21 mouse cellular contexts compared by ENCODE assay signal in the genomic region with DNA sequence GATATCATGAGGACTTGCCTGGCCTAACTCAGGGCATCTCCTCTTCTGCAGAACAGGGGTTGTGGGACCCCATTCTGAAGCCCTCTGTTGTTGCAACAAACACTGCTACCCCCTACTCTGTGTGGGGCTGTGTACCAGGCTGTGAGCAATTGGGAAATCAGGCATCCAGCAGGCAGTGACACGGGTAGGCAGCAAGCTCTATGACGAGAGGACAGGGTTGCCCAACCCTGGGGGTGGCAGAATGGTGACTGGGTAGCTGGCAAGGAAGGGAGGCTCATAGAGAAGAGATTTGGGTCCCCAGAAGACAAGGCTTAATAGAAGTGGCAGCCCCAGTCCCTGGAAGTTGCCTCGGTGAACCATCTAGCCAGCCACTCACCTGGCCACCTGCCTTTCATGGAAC. TPM values are rescaled to one million over a fixed set of nuclear protein-coding genes. Genes with fewer than 3 reads are reported as not detected.
"Had no signal": no experiment of that assay in that cellular context is flagged by ENCODE, and none has a peak within 500 bp of the region (broad histone marks: within the 10 kb centered on the region; RNA-seq: fewer than 3 reads in every experiment).

No protein-coding gene starts in this region.

- H3K27ac ChIP-seq: limb, embryonic 10.5 days; limb, embryonic 13.5 days; liver, embryonic 13.5 days; macrophage; midbrain, embryonic 12.5 days; midbrain, embryonic 15.5 days; neural tube, embryonic 13.5 days; stomach, embryonic 15.5 days had no signal

- H3K36me3 ChIP-seq: limb, embryonic 10.5 days; limb, embryonic 13.5 days; liver, embryonic 13.5 days; midbrain, embryonic 12.5 days; midbrain, embryonic 15.5 days; neural tube, embryonic 13.5 days; stomach, embryonic 15.5 days had no signal

- H3K27me3 ChIP-seq: limb, embryonic 13.5 days; liver, embryonic 13.5 days; midbrain, embryonic 12.5 days; midbrain, embryonic 15.5 days; neural tube, embryonic 13.5 days; stomach, embryonic 15.5 days had no signal

- H3K9ac ChIP-seq: limb, embryonic 13.5 days; liver, embryonic 13.5 days; lung, embryonic 14.5 days; midbrain, embryonic 12.5 days; midbrain, embryonic 15.5 days; neural tube, embryonic 13.5 days; stomach, embryonic 15.5 days had no signal

- H3K4me1 ChIP-seq: midbrain, embryonic 12.5 days; midbrain, embryonic 15.5 days; neural tube, embryonic 13.5 days had no signal

- ATAC-seq: intestine, postnatal 0 days; lung, postnatal 0 days; midbrain, embryonic 15.5 days had no signal

- H3K9me3 ChIP-seq: limb, embryonic 10.5 days; limb, embryonic 13.5 days; liver, embryonic 13.5 days; midbrain, embryonic 12.5 days; midbrain, embryonic 15.5 days; neural tube, embryonic 13.5 days; stomach, embryonic 15.5 days had no signal

- DNase-seq: kidney, adult 9 months; liver; liver, embryonic 13.5 days; lung, embryonic 14.5 days; retina, postnatal 1 day; right cerebral cortex, postnatal 25 days; spleen, adult 18-20 months; thymus, postnatal 36 days had no signal

- H3K4me3 ChIP-seq: limb, embryonic 10.5 days; limb, embryonic 13.5 days; liver, embryonic 13.5 days; midbrain, embryonic 12.5 days; midbrain, embryonic 15.5 days; myocyte; neural tube, embryonic 13.5 days; stomach, embryonic 15.5 days had no signal

- H3K4me2 ChIP-seq: limb, embryonic 13.5 days; liver, embryonic 13.5 days; lung, embryonic 14.5 days; midbrain, embryonic 12.5 days; midbrain, embryonic 15.5 days; neural tube, embryonic 13.5 days; stomach, embryonic 15.5 days had no signal

RNA-seq across cellular contexts. Expression of gene Sh3tc1, which starts 13.9 kb away (rescaled TPM):
- total RNA-seq: megakaryocyte-erythroid progenitor cell, adult 5-6 weeks had no signal

RNA-seq across cellular contexts. Expression of gene Ablim2, which starts 31.8 kb away (rescaled TPM):
- total RNA-seq: monocyte, adult 5-6 weeks; neutrophil, adult 5-6 weeks had no signal

RNA-seq across cellular contexts. Expression of gene Htra3, which starts 46.3 kb away (rescaled TPM):
- total RNA-seq: megakaryocyte-erythroid progenitor cell, adult 5-6 weeks; monocyte, adult 5-6 weeks; neutrophil, adult 5-6 weeks had no signal
